Mouse (Mus musculus): Measurements from ENCODE around the gene Mid1. TPM values are rescaled to one million over a fixed set of nuclear protein-coding genes. Genes with fewer than 3 reads are reported as not detected.

The Mid1 gene
- total RNA-seq, 2 experiments from 2014 or later = 6.2 to 7.1 TPM

- intact Hi-C loops (cut with DNase I; ENCODE audit: low total_unique reads) = no loop called here
Measured at GRCm38 (mm10) chrX:169880363-169880711, 195.3 kb downstream of the Mid1 start.

GRCm38 (mm10) chrX:169880826-169881225 lies 195.8 kb downstream of the Mid1 start:
- intact Hi-C loops (cut with DNase I; ENCODE audit: low total_unique reads) = no loop called here

More at GRCm38 (mm10) chrX:169880363-169880711, 195.3 kb downstream of the Mid1 start:
- no peak for DNase-seq

GRCm38 (mm10) chrX:169881253-169882219 lies 196.5 kb downstream of the Mid1 start:
- intact Hi-C loops (cut with DNase I; ENCODE audit: low total_unique reads) = no loop called here
- DNase-seq = peak; percentile 33

More at GRCm38 (mm10) chrX:169880826-169881225, 195.8 kb downstream of the Mid1 start:
- DNase-seq = no peak

GRCm38 (mm10) chrX:169882220-169882609 lies 197.2 kb downstream of the Mid1 start:
- DNase-seq = no peak
- intact Hi-C loops (cut with DNase I; ENCODE audit: low total_unique reads) = no loop called here

- intact Hi-C loops (cut with DNase I; ENCODE audit: low total_unique reads) = no loop called here
- no peak for DNase-seq
Measured at GRCm38 (mm10) chrX:169883536-169884272, 198.7 kb downstream of the Mid1 start.

- DNase-seq = no peak
- intact Hi-C loops (cut with DNase I; ENCODE audit: low total_unique reads) = no loop called here
Measured at GRCm38 (mm10) chrX:169890541-169890940, 205.5 kb downstream of the Mid1 start.

GRCm38 (mm10) chrX:169892100-169892499 lies 207.1 kb downstream of the Mid1 start:
- no peak for DNase-seq
- intact Hi-C loops (cut with DNase I; ENCODE audit: low total_unique reads) = no loop called here

GRCm38 (mm10) chrX:169892631-169893030 lies 207.6 kb downstream of the Mid1 start:
- intact Hi-C loops (cut with DNase I; ENCODE audit: low total_unique reads) = no loop called here
- DNase-seq = no peak

GRCm38 (mm10) chrX:169899227-169899950 lies 214.4 kb downstream of the Mid1 start:
- intact Hi-C loops (cut with DNase I; ENCODE audit: low total_unique reads) = no loop called here
- DNase-seq = no peak

GRCm38 (mm10) chrX:169902860-169903259 lies 217.9 kb downstream of the Mid1 start:
- DNase-seq = no peak
- intact Hi-C loops (cut with DNase I; ENCODE audit: low total_unique reads) = no loop called here

GRCm38 (mm10) chrX:169903656-169904055 lies 218.7 kb downstream of the Mid1 start:
- no peak for DNase-seq
- intact Hi-C loops (cut with DNase I; ENCODE audit: low total_unique reads) = no loop called here

GRCm38 (mm10) chrX:169906054-169906508 lies 221.1 kb downstream of the Mid1 start:
- DNase-seq = no peak
- intact Hi-C loops (cut with DNase I; ENCODE audit: low total_unique reads) = no loop called here

- intact Hi-C loops (cut with DNase I; ENCODE audit: low total_unique reads) = no loop called here
- DNase-seq = no peak
Measured at GRCm38 (mm10) chrX:169909898-169910297, 224.9 kb downstream of the Mid1 start.

GRCm38 (mm10) chrX:169915738-169916137 lies 230.7 kb downstream of the Mid1 start:
- intact Hi-C loops (cut with DNase I; ENCODE audit: low total_unique reads) = no loop called here
- no peak for DNase-seq

- intact Hi-C loops (cut with DNase I; ENCODE audit: low total_unique reads) = no loop called here
- no peak for DNase-seq
Measured at GRCm38 (mm10) chrX:169922541-169922940, 237.5 kb downstream of the Mid1 start.

- DNase-seq = no peak
- intact Hi-C loops (cut with DNase I; ENCODE audit: low total_unique reads) = no loop called here
Measured at GRCm38 (mm10) chrX:169923417-169923816, 238.4 kb downstream of the Mid1 start.

- intact Hi-C loops (cut with DNase I; ENCODE audit: low total_unique reads) = no loop called here
- no peak for DNase-seq
Measured at GRCm38 (mm10) chrX:169925600-169925999, 240.6 kb downstream of the Mid1 start.

- no peak for DNase-seq
- intact Hi-C loops (cut with DNase I; ENCODE audit: low total_unique reads) = no loop called here
Measured at GRCm38 (mm10) chrX:169927110-169927817, 242.3 kb downstream of the Mid1 start.

GRCm38 (mm10) chrX:169930868-169931267 lies 245.9 kb downstream of the Mid1 start:
- no peak for DNase-seq
- intact Hi-C loops (cut with DNase I; ENCODE audit: low total_unique reads) = no loop called here

Measured in gastrocnemius, postnatal 14 days (tissue).